Mouse (Mus musculus): Measurements from ENCODE around the gene Dock7. TPM values are rescaled to one million over a fixed set of nuclear protein-coding genes. Genes with fewer than 3 reads are reported as not detected.

The Dock7 gene
- polyA plus RNA-seq, 1 experiment from 2014 or later: 18.9 TPM

- Histone ChIP-seq H3K9ac (peak overlapping the region; percentile 99), H3K9me3 (replicated peaks) (no peaks in the 10 kb centered on the region), H3K4me1 (peaks cover 20% of the 10 kb centered on the region), H3K27ac (peak overlapping the region; percentile 100), H3K36me3 (peaks cover 15% of the 10 kb centered on the region), H3K4me3 (peak overlapping the region; percentile 98), H3K4me2 (peak overlapping the region; percentile 74), H3K27me3 (replicated peaks) (no peaks in the 10 kb centered on the region)
- ATAC-seq: peak; percentile 3
- under 1% methylated on average over 54 of the region's 66 CpGs for WGBS (ENCODE audit: insufficient replicate concordance)
Observed at GRCm38 (mm10) chr4:98924071-98924905, 196.4 kb downstream of the Dock7 start.

GRCm38 (mm10) chr4:98923568-98924070 is 197.1 kb downstream of the Dock7 start, which contains the start of gene Usp1:
Usp1 (plus strand) TSS chr4:98923810.
- ATAC-seq: peak; percentile 12
- WGBS (ENCODE audit: insufficient replicate concordance): under 1% methylated on average over 64 of the region's 67 CpGs
- Histone ChIP-seq H3K9ac (peak within 1 kb of the TSS; percentile 99), H3K9me3 (replicated peaks) (no peaks in the 10 kb centered on the region), H3K27ac (peak within 1 kb of the TSS; percentile 100), H3K4me1 (peaks cover 20% of the 10 kb centered on the region), H3K27me3 (replicated peaks) (no peaks in the 10 kb centered on the region), H3K36me3 (peaks cover 8% of the 10 kb centered on the region), H3K4me2 (peak within 1 kb of the TSS; percentile 74), H3K4me3 (peak within 1 kb of the TSS; percentile 98)

GRCm38 (mm10) chr4:98922643-98923567 is 197.8 kb downstream of the Dock7 start:
- ATAC-seq: peak; percentile 94
- WGBS (ENCODE audit: insufficient replicate concordance): 0% methylated on average over 52 of the region's 53 CpGs
- peak overlapping the region; percentile 74 for H3K4me2 ChIP-seq

GRCm38 (mm10) chr4:98922061-98922642 is 198.6 kb downstream of the Dock7 start:
- H3K9me3 ChIP-seq (replicated peaks): no peaks in the 10 kb centered on the region
- peak overlapping the region; percentile 89 for H3K9ac ChIP-seq
- peak overlapping the region; percentile 100 for H3K27ac ChIP-seq
- H3K27me3 ChIP-seq (replicated peaks): no peaks in the 10 kb centered on the region; the same call in 1 of the 2 replicates
- 12% methylated on average over 18 of the region's 18 CpGs for WGBS (ENCODE audit: insufficient replicate concordance)
- peak; percentile 4 for ATAC-seq
- peak overlapping the region; percentile 74 for H3K4me2 ChIP-seq
- H3K4me1 ChIP-seq: peaks cover 20% of the 10 kb centered on the region
- H3K36me3 ChIP-seq: peaks cover 3% of the 10 kb centered on the region; the same call in 1 of the 2 replicates
- H3K4me3 ChIP-seq: peak overlapping the region; percentile 98

More at GRCm38 (mm10) chr4:98922643-98923567, 197.8 kb downstream of the Dock7 start:
- Histone ChIP-seq H3K4me1 (peaks cover 20% of the 10 kb centered on the region), H3K27me3 (replicated peaks) (no peaks in the 10 kb centered on the region), H3K4me3 (peak overlapping the region; percentile 98), H3K36me3 (peaks cover 3% of the 10 kb centered on the region), H3K9ac (peak overlapping the region; percentile 99), H3K9me3 (replicated peaks) (no peaks in the 10 kb centered on the region), H3K27ac (peak overlapping the region; percentile 100)

GRCm38 (mm10) chr4:98920896-98921295 is 199.8 kb downstream of the Dock7 start:
- no peak for ATAC-seq

GRCm38 (mm10) chr4:98918204-98918603 is 202.5 kb downstream of the Dock7 start:
- Histone ChIP-seq H3K27me3 (replicated peaks) (no peaks in the 10 kb centered on the region; the same call in 1 of the 2 replicates), H3K9ac (no peak overlapping the region), H3K36me3 (no peaks in the 10 kb centered on the region), H3K9me3 (replicated peaks) (no peaks in the 10 kb centered on the region), H3K27ac (no peak overlapping the region), H3K4me1 (peaks cover 4% of the 10 kb centered on the region), H3K4me3 (no peak overlapping the region), H3K4me2 (no peak overlapping the region)
- WGBS (ENCODE audit: insufficient replicate concordance): 57% methylated on average over 1 of the region's 1 CpGs
- ATAC-seq: no peak

More at GRCm38 (mm10) chr4:98920896-98921295, 199.8 kb downstream of the Dock7 start:
- Histone ChIP-seq H3K4me3 (no peak overlapping the region), H3K9ac (no peak overlapping the region), H3K4me2 (no peak overlapping the region), H3K27ac (no peak overlapping the region), H3K36me3 (no peaks in the 10 kb centered on the region), H3K27me3 (replicated peaks) (no peaks in the 10 kb centered on the region; the same call in 1 of the 2 replicates), H3K9me3 (replicated peaks) (no peaks in the 10 kb centered on the region), H3K4me1 (peaks cover 12% of the 10 kb centered on the region)
- 61% methylated on average over 4 of the region's 4 CpGs for WGBS (ENCODE audit: insufficient replicate concordance)

- Histone ChIP-seq H3K4me2 (no peak overlapping the region), H3K4me3 (no peak overlapping the region), H3K27me3 (replicated peaks) (no peaks in the 10 kb centered on the region; the same call in 1 of the 2 replicates), H3K36me3 (no peaks in the 10 kb centered on the region), H3K27ac (no peak overlapping the region), H3K4me1 (peaks cover 4% of the 10 kb centered on the region), H3K9me3 (replicated peaks) (no peaks in the 10 kb centered on the region), H3K9ac (no peak overlapping the region)
- ATAC-seq: no peak
- 57% methylated on average over 2 of the region's 2 CpGs for WGBS (ENCODE audit: insufficient replicate concordance)
Observed at GRCm38 (mm10) chr4:98917724-98918123, 203.0 kb downstream of the Dock7 start.

GRCm38 (mm10) chr4:98910246-98910645 is 210.5 kb downstream of the Dock7 start:
- Histone ChIP-seq H3K9me3 (replicated peaks) (no peaks in the 10 kb centered on the region), H3K27ac (no peak overlapping the region), H3K27me3 (replicated peaks) (no peaks in the 10 kb centered on the region), H3K36me3 (no peaks in the 10 kb centered on the region), H3K4me1 (no peaks in the 10 kb centered on the region), H3K4me2 (no peak overlapping the region), H3K9ac (no peak overlapping the region), H3K4me3 (no peak overlapping the region)
- no peak for ATAC-seq
- WGBS (ENCODE audit: insufficient replicate concordance): 75% methylated on average over 5 of the region's 5 CpGs

- 15% methylated on average over 10 of the region's 10 CpGs for WGBS (ENCODE audit: insufficient replicate concordance)
- Histone ChIP-seq H3K4me1 (no peaks in the 10 kb centered on the region), H3K27me3 (replicated peaks) (no peaks in the 10 kb centered on the region), H3K4me3 (no peak overlapping the region), H3K36me3 (no peaks in the 10 kb centered on the region), H3K9ac (no peak overlapping the region), H3K4me2 (no peak overlapping the region), H3K27ac (no peak overlapping the region), H3K9me3 (replicated peaks) (no peaks in the 10 kb centered on the region)
- ATAC-seq: no peak
Observed at GRCm38 (mm10) chr4:98887148-98887547, 233.6 kb downstream of the Dock7 start.

Measured in liver, embryonic 12.5 days (tissue).